Mouse (Mus musculus): ENCODE results near the gene Gucy2c. TPM values are rescaled to one million over a fixed set of nuclear protein-coding genes. Genes with fewer than 3 reads are reported as not detected.

Gene Gucy2c
- total and polyA plus RNA-seq, 3 experiments, result not detected

- Histone ChIP-seq H3K36me3 (ENCODE audit: control insufficient read depth in 1 of 2, insufficient read depth in 2 of 2, low read length in 2 of 2) (no peaks in the 10 kb centered on the region), H3K27ac (ENCODE audit: control insufficient read depth, low read depth, low read length) (no peak overlapping the region), H3K4me3 (ENCODE audit: control insufficient read depth in 1 of 2, insufficient read depth in 1 of 2, low read depth in 2 of 2, low read length in 2 of 2) (no peak overlapping the region), H3K79me2 (ENCODE audit: control insufficient read depth, insufficient read depth, low read length, poor library complexity) (no peaks in the 10 kb centered on the region), H3K9ac (ENCODE audit: control insufficient read depth, low read depth, low read length, poor library complexity, severe bottlenecking) (no peak overlapping the region), H3K27me3 (ENCODE audit: control insufficient read depth in 1 of 2, insufficient read depth in 2 of 2, low read length in 2 of 2) (no peaks in the 10 kb centered on the region), H3K9me3 (replicated peaks; ENCODE audit: insufficient read depth, low read length) (no peaks in the 10 kb centered on the region), H3K4me1 (ENCODE audit: control insufficient read depth in 1 of 2, insufficient read depth in 2 of 2, low read length in 2 of 2) (no peaks in the 10 kb centered on the region)
- no peak for DNase-seq (ENCODE audit: low read depth, low spot score)
- TF ChIP-seq KAT2A (conservative IDR thresholded peaks at IDR 0.05; ENCODE audit: low read depth, low read length), result no peak
- no peak for TF ChIP-seq CHD1 (IDR thresholded peaks at IDR 0.05; ENCODE audit: low read depth, low read length)
- no peak for TF ChIP-seq EP300 (IDR thresholded peaks at IDR 0.05; ENCODE audit: low read depth in 1 of 2, low read length in 2 of 2)
- no peak for TF ChIP-seq MYB (IDR thresholded peaks at IDR 0.05; ENCODE audit: low read depth, low read length)
- TF ChIP-seq ZNF384 (IDR thresholded peaks at IDR 0.05; ENCODE audit: low read depth, low read length), result no peak
- TF ChIP-seq ETS1 (IDR thresholded peaks at IDR 0.05; ENCODE audit: low read depth, low read length), result no peak
- TF ChIP-seq UBTF (IDR thresholded peaks at IDR 0.05; ENCODE audit: borderline replicate concordance, insufficient read depth, low read depth, low read length), result no peak
- no peak for TF ChIP-seq JUND (IDR thresholded peaks at IDR 0.05; ENCODE audit: low read depth, low read length)
- no peak for TF ChIP-seq SMC3 (IDR thresholded peaks at IDR 0.05; ENCODE audit: low read depth, low read length)
- TF ChIP-seq RAD21 (IDR thresholded peaks at IDR 0.05; ENCODE audit: low read depth, low read length), result no peak
- no peak for TF ChIP-seq ZKSCAN1 (IDR thresholded peaks at IDR 0.05; ENCODE audit: low read depth, low read length)
- TF ChIP-seq NELFE (IDR thresholded peaks at IDR 0.05; ENCODE audit: low read depth, low read length), result no peak
- TF ChIP-seq MAFK (IDR thresholded peaks at IDR 0.05; ENCODE audit: borderline replicate concordance, low read depth, low read length), result no peak
- no peak for TF ChIP-seq TCF12 (IDR thresholded peaks at IDR 0.05; ENCODE audit: low read depth, low read length)
- TF ChIP-seq HCFC1 (IDR thresholded peaks at IDR 0.05; ENCODE audit: low read depth, low read length), result no peak
- no peak for TF ChIP-seq CTCF (IDR thresholded peaks at IDR 0.05 in 2 of 3, conservative IDR thresholded peaks at IDR 0.05 in 1 of 3; ENCODE audit: control insufficient read depth in 1 of 3, insufficient read depth in 1 of 3, low read depth in 2 of 3, low read length in 3 of 3, poor library complexity in 1 of 3, severe bottlenecking in 1 of 3)
- no peak for TF ChIP-seq GATA1 (IDR thresholded peaks at IDR 0.05; ENCODE audit: low read depth, low read length)
- no peak for TF ChIP-seq USF2 (IDR thresholded peaks at IDR 0.05; ENCODE audit: borderline replicate concordance in 1 of 2, insufficient read depth in 1 of 2, low read depth in 1 of 2, low read length in 2 of 2)
Measured at GRCm38 (mm10) chr6:136689790-136690413, 91.7 kb downstream of the Gucy2c start.

GRCm38 (mm10) chr6:136685433-136685832, 96.1 kb downstream of the Gucy2c start:
- no peak overlapping the region for H3K4me3 ChIP-seq (ENCODE audit: control insufficient read depth in 1 of 2, insufficient read depth in 1 of 2, low read depth in 2 of 2, low read length in 2 of 2)
- H3K79me2 ChIP-seq (ENCODE audit: control insufficient read depth, insufficient read depth, low read length, poor library complexity), result no peaks in the 10 kb centered on the region
- H3K9ac ChIP-seq (ENCODE audit: control insufficient read depth, low read depth, low read length, poor library complexity, severe bottlenecking), result no peak overlapping the region
- no peak overlapping the region for H3K27ac ChIP-seq (ENCODE audit: control insufficient read depth, low read depth, low read length)
- H3K36me3 ChIP-seq (ENCODE audit: control insufficient read depth in 1 of 2, insufficient read depth in 2 of 2, low read length in 2 of 2), result no peaks in the 10 kb centered on the region
- H3K9me3 ChIP-seq (replicated peaks; ENCODE audit: insufficient read depth, low read length), result no peaks in the 10 kb centered on the region
- no peaks in the 10 kb centered on the region for H3K27me3 ChIP-seq (ENCODE audit: control insufficient read depth in 1 of 2, insufficient read depth in 2 of 2, low read length in 2 of 2)
- DNase-seq (ENCODE audit: low read depth, low spot score), result no peak
- TF ChIP-seq EP300 (IDR thresholded peaks at IDR 0.05; ENCODE audit: low read depth in 1 of 2, low read length in 2 of 2) (no peak), SMC3 (IDR thresholded peaks at IDR 0.05; ENCODE audit: low read depth, low read length) (no peak), CTCF (IDR thresholded peaks at IDR 0.05 in 2 of 3, conservative IDR thresholded peaks at IDR 0.05 in 1 of 3; ENCODE audit: control insufficient read depth in 1 of 3, insufficient read depth in 1 of 3, low read depth in 2 of 3, low read length in 3 of 3, poor library complexity in 1 of 3, severe bottlenecking in 1 of 3) (no peak), GABPA (IDR thresholded peaks at IDR 0.05; ENCODE audit: low read depth, low read length) (no peak), TBP (IDR thresholded peaks at IDR 0.05; ENCODE audit: low read depth, low read length) (no peak), TCF12 (IDR thresholded peaks at IDR 0.05; ENCODE audit: low read depth, low read length) (no peak), MAZ (IDR thresholded peaks at IDR 0.05; ENCODE audit: low read depth, low read length) (no peak), POLR2AphosphoS2 (IDR thresholded peaks at IDR 0.05; ENCODE audit: low read length) (no peak), ZKSCAN1 (IDR thresholded peaks at IDR 0.05; ENCODE audit: low read depth, low read length) (no peak), JUND (IDR thresholded peaks at IDR 0.05; ENCODE audit: low read depth, low read length) (no peak), POLR2AphosphoS5 (IDR thresholded peaks at IDR 0.05; ENCODE audit: borderline replicate concordance, low read depth, low read length) (no peak), RCOR1 (IDR thresholded peaks at IDR 0.05; ENCODE audit: low read depth, low read length) (no peak), HCFC1 (IDR thresholded peaks at IDR 0.05; ENCODE audit: low read depth, low read length) (no peak)
- H3K4me1 ChIP-seq (ENCODE audit: control insufficient read depth in 1 of 2, insufficient read depth in 2 of 2, low read length in 2 of 2), result no peaks in the 10 kb centered on the region

All from MEL (cell line).